Mouse (Mus musculus) bone marrow, adult 2 months (tissue): ENCODE measurements around the gene Plcxd2.

Experiments used
- CTCF ChIP-seq: fragments of 200-500 bp; IDR thresholded peaks from 2 replicates; pipeline ENCODE4 v1.5.1; 2011; ENCODE audit warnings: low read length, control low read depth; ENCODE audit not compliant: control insufficient read depth, insufficient read depth
- POLR2A ChIP-seq: fragments of 200-500 bp; IDR thresholded peaks from 2 replicates; pipeline ENCODE4 v1.6.1; 2011; ENCODE audit warnings: low read depth, mild to moderate bottlenecking, control low read depth, low read length, borderline replicate concordance; ENCODE audit not compliant: control insufficient read depth

DNA sequence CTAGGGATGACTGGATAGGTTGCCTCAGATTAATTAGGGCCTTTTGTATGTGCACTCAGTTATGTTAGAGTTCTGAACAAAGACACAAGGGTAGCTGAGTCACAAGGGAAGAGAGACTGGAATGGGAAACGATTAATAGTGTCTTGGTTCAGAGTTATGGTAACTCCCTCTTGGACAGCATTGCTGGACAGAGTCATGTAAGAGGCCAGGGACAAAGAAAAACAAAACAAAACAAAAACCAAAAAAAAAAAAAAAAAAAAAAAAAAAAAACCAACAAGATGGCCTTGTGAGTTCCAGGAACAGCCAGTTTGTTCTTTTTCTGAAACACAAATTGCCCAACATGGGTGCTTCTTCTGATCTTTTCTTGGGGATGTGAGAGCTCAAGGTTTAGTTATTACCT lies 23.8 kb downstream of the Plcxd2 start:
- TF ChIP-seq POLR2A (no peak), CTCF (no peak)
